Mouse (Mus musculus): ENCODE results near the gene Olfr807.

The Olfr807 gene

GRCm38 (mm10) chr10:129757693-129758092 is at the start of gene Olfr807:
Olfr807 (minus strand) TSS chr10:129757793.
- DNase-seq (ENCODE audit: low read depth) = no peak

GRCm38 (mm10) chr10:129804296-129804695 is 46.7 kb upstream of the Olfr807 start, which contains the start of gene Olfr811:
Olfr811 (minus strand) TSS chr10:129804396.
- DNase-seq (ENCODE audit: low read depth) = no peak

- DNase-seq (ENCODE audit: low read depth) = no peak
Observed at GRCm38 (mm10) chr10:129794817-129795216, 37.2 kb upstream of the Olfr807 start, which contains the start of gene Olfr810. Olfr810 (minus strand) TSS chr10:129794917.

- no peak for DNase-seq (ENCODE audit: low read depth)
Observed at GRCm38 (mm10) chr10:129778123-129778522, 20.5 kb upstream of the Olfr807 start.

- DNase-seq (ENCODE audit: low read depth) = no peak
Observed at GRCm38 (mm10) chr10:129774338-129774737, 16.7 kb upstream of the Olfr807 start, which contains the start of gene Olfr809. Olfr809 (plus strand) TSS chr10:129774638.

- no peak for DNase-seq (ENCODE audit: low read depth)
Observed at GRCm38 (mm10) chr10:129765182-129765581, 7.6 kb upstream of the Olfr807 start, which contains the start of gene Olfr808. Olfr808 (plus strand) TSS chr10:129765482.

GRCm38 (mm10) chr10:129741821-129742220 is 15.8 kb downstream of the Olfr807 start, which contains the start of gene Olfr806:
Olfr806 (minus strand) TSS chr10:129741921.
- DNase-seq (ENCODE audit: low read depth) = no peak

- no peak for DNase-seq (ENCODE audit: low read depth)
Observed at GRCm38 (mm10) chr10:129729275-129729674, 28.3 kb downstream of the Olfr807 start, which contains the start of gene Olfr805. Olfr805 (minus strand) TSS chr10:129729375.
